Mouse (Mus musculus): ENCODE measurements around the gene Rnf114.

The Rnf114 gene

GRCm38 (mm10) chr2:167565682-167566081, 73.2 kb downstream of the Rnf114 start:
- DNase-seq (ENCODE audit: low read depth) = no peak

Data from naive thymus-derived CD4-positive, alpha-beta T cell, adult 2 months (primary cell).